Mouse (Mus musculus): ENCODE measurements around the gene Adgrl2.

The Adgrl2 gene

DNA sequence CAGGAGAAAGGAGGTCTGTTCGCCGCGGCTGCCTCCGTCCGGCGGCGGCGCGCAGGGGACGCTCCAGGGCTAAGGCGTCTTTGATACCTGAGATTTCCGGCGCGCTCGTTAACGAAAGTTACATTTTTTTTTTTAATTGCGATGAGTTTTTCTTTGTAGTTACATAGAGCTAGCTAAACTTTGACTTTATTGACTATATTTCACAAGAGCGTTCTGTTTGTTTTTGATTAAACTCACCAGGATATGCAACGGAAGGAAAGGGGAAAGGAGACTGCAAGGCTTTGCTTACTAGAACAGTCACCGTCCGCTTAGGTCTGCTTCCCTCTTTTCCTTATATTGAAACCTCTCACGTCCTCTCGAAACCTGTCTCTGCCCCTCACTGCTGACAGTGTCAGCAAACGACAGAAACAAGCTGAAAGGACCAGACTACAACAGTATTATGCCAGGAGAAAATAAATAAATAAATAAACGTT is at the start of gene Adgrl2:
Gene Adgrl2, minus strand, starts transcription at position 25 of the 473 bp plus-strand sequence.
- no peak for DNase-seq (ENCODE audit: low spot score in 2 of 2)

DNA sequence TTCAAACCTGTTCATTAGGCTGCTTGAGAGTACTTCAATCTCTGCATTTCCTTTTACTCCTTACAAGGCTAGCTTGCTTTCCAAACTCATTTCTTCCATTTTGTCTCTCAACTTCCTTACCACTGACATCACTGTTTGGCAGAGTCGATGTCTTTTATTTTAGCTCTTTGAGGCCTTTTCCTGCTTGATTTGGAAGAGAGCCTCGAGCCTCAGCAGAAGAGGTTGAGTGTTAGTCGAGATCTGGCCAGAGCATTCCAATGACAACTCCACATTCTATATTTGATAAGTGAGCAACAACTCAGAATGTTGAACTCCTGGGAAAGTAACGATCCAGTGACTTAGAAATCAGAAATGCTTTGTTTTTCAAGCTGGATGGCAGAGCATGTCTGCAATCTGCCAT is 48.4 kb upstream of the Adgrl2 start:
- no peak for DNase-seq (ENCODE audit: low spot score in 2 of 2)

DNA sequence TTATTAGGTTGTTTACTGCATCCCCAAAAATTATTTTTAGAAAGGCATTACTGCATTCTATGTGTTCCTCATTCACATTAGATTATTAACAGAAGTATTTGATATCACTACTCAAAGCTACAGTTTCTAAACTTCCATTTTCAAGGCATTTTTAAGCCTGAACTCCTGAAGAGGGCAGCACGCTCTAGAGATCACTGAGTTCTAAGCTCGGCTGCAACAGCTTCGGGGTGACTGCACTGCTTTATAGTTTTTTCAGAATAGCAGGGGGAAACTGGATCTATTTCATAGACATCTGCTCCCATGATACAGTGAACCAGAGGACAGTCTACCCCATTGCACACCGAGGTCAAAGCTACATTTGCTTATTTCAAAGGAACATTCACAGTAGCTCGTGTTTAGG is 29.6 kb upstream of the Adgrl2 start:
- no peak for DNase-seq (ENCODE audit: low spot score in 2 of 2)

- DNase-seq (ENCODE audit: low spot score in 2 of 2), result no peak
These were observed 19.0 kb upstream of the Adgrl2 start for GRCm38 (mm10) chr3:149009311-149009710.

DNA sequence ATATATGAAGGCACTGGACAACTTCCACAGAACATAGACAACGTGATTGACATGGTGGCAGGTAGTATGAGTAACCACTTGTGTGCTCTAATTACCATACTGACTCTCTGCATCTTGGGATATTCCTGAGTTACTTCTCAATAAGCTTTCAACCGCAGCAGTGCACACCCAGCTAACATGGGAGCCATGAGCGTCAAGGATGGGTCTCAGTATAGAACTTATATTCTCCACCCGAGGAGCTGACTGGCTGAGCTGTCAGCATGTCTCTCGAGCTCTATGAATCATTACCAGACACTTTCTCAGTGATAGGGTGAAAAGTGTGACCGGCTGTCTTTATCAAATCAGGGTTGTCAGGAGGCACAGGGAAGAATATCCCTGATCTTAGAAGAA is 18.3 kb upstream of the Adgrl2 start:
- DNase-seq (ENCODE audit: low spot score in 2 of 2), result no peak

DNA sequence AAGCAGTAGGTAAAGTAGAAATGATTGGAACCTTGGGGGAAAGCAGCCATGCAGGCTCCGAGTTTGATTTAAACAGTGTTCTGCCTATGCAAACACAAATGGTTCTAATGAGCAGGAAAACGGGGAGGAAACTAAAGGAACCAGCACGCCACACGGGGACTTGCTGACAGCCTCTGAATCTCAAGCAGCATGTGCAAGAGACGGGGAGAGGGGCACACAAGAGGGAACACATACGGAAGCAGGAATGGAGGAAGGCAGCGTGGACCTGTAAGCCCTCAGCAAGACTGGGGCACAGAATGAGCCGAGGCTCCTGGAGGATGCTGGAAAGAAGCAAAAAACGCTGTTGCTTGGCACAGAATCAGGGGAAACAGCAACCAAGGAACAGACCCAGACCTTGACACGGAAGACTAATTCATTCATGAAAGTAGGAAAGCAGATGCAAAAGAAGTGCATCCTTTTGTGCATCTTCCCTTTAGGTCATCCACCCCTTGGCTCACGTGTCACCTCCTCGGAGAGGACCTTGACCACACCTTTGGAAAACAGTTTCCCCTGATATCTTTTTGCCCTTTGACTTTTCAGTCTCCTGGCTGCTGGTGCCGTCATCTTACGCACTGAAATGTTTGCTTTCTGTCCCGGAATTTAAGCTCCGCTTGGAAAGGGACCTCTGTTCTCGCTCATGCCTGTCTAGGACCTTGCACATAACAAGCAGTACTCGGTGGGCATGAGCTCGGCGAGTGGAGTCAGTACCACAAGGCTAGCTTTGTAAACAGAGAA is 17.7 kb upstream of the Adgrl2 start:
- DNase-seq (ENCODE audit: low spot score in 2 of 2), result peak; percentile 27 to 37

- no peak for DNase-seq (ENCODE audit: low spot score in 2 of 2)
These were observed 11.0 kb upstream of the Adgrl2 start for GRCm38 (mm10) chr3:149001364-149001763.

DNA sequence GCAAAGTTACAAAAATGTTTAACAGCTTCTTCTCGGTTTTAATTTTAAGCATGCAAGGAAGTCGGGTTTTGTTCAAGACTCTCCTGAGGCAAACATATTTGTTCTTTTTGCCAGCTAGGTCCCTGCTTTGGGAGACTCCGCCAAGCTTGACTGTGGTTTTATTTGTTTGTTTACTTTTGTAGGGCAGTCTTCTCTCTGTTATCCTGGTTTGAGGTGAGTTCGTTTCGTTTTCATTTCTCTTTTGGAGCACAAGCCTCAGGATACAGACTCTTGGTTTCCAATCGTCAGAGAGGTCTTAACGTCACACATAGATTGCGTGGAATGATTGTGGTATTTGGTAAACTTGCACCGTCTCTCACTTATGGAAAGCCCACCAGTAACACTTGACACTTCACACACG is 8.3 kb upstream of the Adgrl2 start:
- DNase-seq (ENCODE audit: low spot score in 2 of 2), result no peak

GRCm38 (mm10) chr3:148991056-148991455 is 701 bp upstream of the Adgrl2 start:
- no peak for DNase-seq (ENCODE audit: low spot score in 2 of 2)

GRCm38 (mm10) chr3:148989818-148990530 is 381 bp downstream of the Adgrl2 start:
- peak; percentile 58 to 60 for DNase-seq (ENCODE audit: low spot score in 2 of 2)

GRCm38 (mm10) chr3:148988996-148989817 is 1.1 kb downstream of the Adgrl2 start:
- peak; percentile 86 to 91 for DNase-seq (ENCODE audit: low spot score in 2 of 2)

GRCm38 (mm10) chr3:148988293-148988995 is 1.9 kb downstream of the Adgrl2 start:
- peak; percentile 52 for DNase-seq (ENCODE audit: low spot score in 2 of 2)

DNA sequence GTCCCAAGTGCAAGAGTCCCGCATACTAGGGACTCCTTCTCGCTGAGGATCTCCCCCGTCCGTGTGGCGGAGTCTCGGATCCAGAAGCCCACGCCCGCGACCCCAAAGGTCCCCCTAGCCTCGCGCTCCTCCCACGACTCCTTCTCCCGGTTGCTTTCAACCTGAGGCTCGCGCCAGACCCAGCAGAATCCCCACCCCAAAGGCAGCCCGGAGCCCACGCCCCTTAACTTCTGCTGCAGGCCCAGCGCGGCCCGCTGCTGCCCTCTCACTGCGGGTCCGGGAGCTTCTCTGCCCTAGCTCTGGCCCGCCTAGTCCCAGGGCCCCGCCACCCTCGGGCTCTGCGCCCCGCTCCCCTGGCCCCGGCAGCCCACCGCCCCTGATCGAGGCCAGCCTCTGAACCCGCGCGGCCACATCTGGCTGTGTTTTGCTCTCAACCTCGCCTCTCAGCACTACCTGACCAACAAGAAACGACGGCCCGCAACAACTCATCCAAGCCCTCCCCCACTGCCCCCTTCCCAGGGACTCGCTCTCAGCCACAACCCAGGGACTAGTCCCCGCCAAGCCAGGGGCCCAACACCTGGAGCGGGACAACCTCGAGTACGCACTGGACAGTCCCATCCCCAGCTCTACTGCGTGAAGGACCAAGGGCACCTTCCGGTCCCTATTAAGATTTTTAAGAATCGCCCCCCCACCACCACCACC is 2.6 kb downstream of the Adgrl2 start:
- DNase-seq (ENCODE audit: low spot score in 2 of 2), result peak; percentile 79 to 85

GRCm38 (mm10) chr3:148986894-148987590 is 3.3 kb downstream of the Adgrl2 start:
- DNase-seq (ENCODE audit: low spot score in 2 of 2), result peak in 1 of 2 experiments; percentile 37

DNA sequence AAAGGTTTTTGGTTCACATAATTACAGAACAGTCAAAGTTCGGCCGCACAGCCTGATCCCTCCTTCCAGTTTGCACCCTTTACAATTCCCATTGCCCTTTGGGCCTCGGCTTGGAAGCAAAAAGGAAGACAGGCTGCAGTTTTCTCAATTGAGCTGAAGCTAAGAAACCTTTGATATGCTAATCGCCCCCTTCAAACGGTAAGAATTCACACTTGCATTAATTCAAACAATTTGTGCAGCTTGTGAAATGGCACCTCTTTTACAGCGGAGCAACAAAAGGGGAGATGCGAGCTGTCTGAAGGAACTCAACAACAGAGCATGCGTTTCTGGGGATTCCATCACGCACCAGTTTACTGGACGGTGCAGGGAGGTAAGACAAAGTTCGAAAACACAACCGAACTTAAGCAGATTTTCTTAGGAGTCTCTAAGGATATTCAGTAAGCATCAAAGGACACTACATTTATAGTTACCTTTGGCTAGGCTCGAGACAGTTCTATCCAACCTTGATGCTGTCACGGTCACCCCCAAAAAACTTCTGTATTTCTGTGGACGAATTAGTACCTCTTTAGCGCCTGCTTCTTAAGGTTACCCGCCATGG is 4.0 kb downstream of the Adgrl2 start:
- DNase-seq (ENCODE audit: low spot score in 2 of 2), result no peak

- no peak for DNase-seq (ENCODE audit: low spot score in 2 of 2)
These were observed 6.0 kb downstream of the Adgrl2 start for GRCm38 (mm10) chr3:148984326-148984725.

GRCm38 (mm10) chr3:148982370-148982769 is 8.0 kb downstream of the Adgrl2 start:
- DNase-seq (ENCODE audit: low spot score in 2 of 2), result no peak

DNA sequence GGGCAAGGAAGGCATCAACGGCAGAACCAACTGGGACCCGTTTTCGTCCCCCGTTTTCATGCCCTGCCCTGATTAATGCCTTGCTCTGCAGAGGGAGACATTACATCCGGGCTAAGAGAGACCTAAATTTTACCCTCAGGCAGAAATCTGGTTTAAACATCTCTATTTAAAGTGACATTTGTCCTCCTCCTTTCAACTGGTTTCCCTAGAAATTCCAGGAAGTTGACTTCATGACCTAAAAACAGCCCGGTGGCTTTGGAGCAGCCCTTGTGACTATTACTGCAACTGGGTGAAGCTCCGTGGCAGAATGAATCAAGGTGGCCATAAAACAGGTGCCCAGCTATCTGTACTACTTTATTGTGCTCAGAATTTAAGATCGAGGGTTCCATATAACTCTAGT is 8.6 kb downstream of the Adgrl2 start:
- DNase-seq (ENCODE audit: low spot score in 2 of 2), result no peak

DNA sequence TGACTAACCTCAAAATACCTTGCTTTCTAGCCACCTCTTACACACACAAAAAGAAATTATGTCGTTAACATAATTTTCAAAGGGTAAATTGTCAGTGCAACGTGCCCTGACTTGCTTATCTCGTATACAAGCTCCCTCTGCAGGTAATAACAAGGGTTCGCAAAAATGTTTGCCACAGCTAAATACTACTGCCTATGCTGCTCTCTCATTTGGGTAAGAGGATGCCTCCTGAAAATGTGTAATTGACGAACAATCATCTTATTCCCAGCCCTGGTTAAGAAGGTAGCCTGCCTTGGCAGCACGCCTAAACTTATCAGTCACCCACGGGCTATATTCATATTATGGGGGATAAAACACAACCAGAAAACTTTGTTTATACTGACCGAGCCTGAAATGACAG is 11.8 kb downstream of the Adgrl2 start:
- DNase-seq (ENCODE audit: low spot score in 2 of 2), result no peak

- no peak for DNase-seq (ENCODE audit: low spot score in 2 of 2)
These were observed 12.5 kb downstream of the Adgrl2 start for GRCm38 (mm10) chr3:148977838-148978237.
